Mouse (Mus musculus): Measurements from ENCODE around the gene Psmg4.

GRCm38 (mm10) chr13:34132299-34132698, 30.5 kb upstream of the Psmg4 start:
- TF ChIP-seq NELFE (IDR thresholded peaks at IDR 0.05; ENCODE audit: low read depth, low read length), result no peak
- no peak for TF ChIP-seq GATA1 (IDR thresholded peaks at IDR 0.05; ENCODE audit: low read depth, low read length)
- TF ChIP-seq CTCF (IDR thresholded peaks at IDR 0.05 in 2 of 3, conservative IDR thresholded peaks at IDR 0.05 in 1 of 3; ENCODE audit: control insufficient read depth in 1 of 3, insufficient read depth in 1 of 3, low read depth in 2 of 3, low read length in 3 of 3, poor library complexity in 1 of 3, severe bottlenecking in 1 of 3), result no peak
- no peak for TF ChIP-seq ZNF384 (IDR thresholded peaks at IDR 0.05; ENCODE audit: low read depth, low read length)
- TF ChIP-seq JUND (IDR thresholded peaks at IDR 0.05; ENCODE audit: low read depth, low read length), result no peak
- TF ChIP-seq POLR2A (IDR thresholded peaks at IDR 0.05; ENCODE audit: control insufficient read depth in 1 of 2, insufficient read depth in 1 of 2, low read depth in 1 of 2, low read length in 2 of 2, poor library complexity in 1 of 2), result no peak

Data from MEL (cell line).